Mouse (Mus musculus) midbrain, embryonic 10.5 days (tissue): ENCODE measurements around the gene Fbxl18. TPM values are rescaled to one million over a fixed set of nuclear protein-coding genes. Genes with fewer than 3 reads are reported as not detected.

Source experiments
- DNase-seq: peaks from one replicate; pipeline ENCODE4 v3.0.0-alpha.2; 2017; ENCODE audit warnings: low spot score
- H3K27ac ChIP-seq: fragments of 300-500 bp; sonication (generic); replicated peaks from 2 replicates; pipeline ENCODE4 v1.5.1; 2016; ENCODE audit warnings: mild to moderate bottlenecking
- H3K27me3 ChIP-seq: fragments of 300-500 bp; sonication (generic); 2 replicates; pipeline ENCODE4 v1.6.1; 2016; ENCODE audit warnings: low read depth, mild to moderate bottlenecking; ENCODE audit not compliant: poor library complexity, severe bottlenecking
- H3K36me3 ChIP-seq: fragments of 300-500 bp; sonication (generic); 2 replicates; pipeline ENCODE4 v1.6.1; 2016; ENCODE audit warnings: mild to moderate bottlenecking, moderate library complexity
- H3K4me1 ChIP-seq: fragments of 300-500 bp; sonication (generic); 2 replicates; pipeline ENCODE4 v1.6.1; 2016
- H3K4me3 ChIP-seq: fragments of 300-500 bp; sonication (generic); 2 replicates; pipeline ENCODE4 v1.5.1; 2016; ENCODE audit warnings: mild to moderate bottlenecking, moderate library complexity
- H3K9me3 ChIP-seq: fragments of 300-500 bp; sonication (generic); replicated peaks from 2 replicates; pipeline ENCODE4 v1.6.1; 2016; ENCODE audit warnings: mild to moderate bottlenecking
- WGBS: fragments of 180-500 bp; shearing (Covaris S2); methylation state at CpG from one replicate; pipeline ENCODE4 v1.1.7; 2016; 5-methylcytosine and 5-hydroxymethylcytosine counted together
- polyA plus RNA-seq: library from polyadenylated mRNA; unstranded; fragments of >200 nt; fragmentation: Nextera tagmentation; extraction: Ambion mirVana; gene quantifications from 2 replicates; pipeline ENCODE4 v1.2.1, GENCODE M21; 2016

Gene Fbxl18
- polyA plus RNA-seq, 1 experiment from 2014 or later = 23.4 TPM

GRCm38 (mm10) chr5:142926940-142927228 is 31.7 kb upstream of the Fbxl18 start:
- H3K36me3 ChIP-seq = no peaks in the 10 kb centered on the region
- WGBS = 47% methylated on average over 3 of the region's 3 CpGs
- peaks cover 47% of the 10 kb centered on the region for H3K27me3 ChIP-seq
- H3K4me1 ChIP-seq = peaks cover 36% of the 10 kb centered on the region
- H3K4me3 ChIP-seq = no peak overlapping the region
- no peak for DNase-seq
- peak overlapping the region; percentile 70 for H3K27ac ChIP-seq
- no peaks in the 10 kb centered on the region for H3K9me3 ChIP-seq

GRCm38 (mm10) chr5:142926204-142926939 is 31.2 kb upstream of the Fbxl18 start:
- 11% methylated on average over 13 of the region's 13 CpGs for WGBS
- Histone ChIP-seq H3K4me1 (peaks cover 33% of the 10 kb centered on the region), H3K36me3 (no peaks in the 10 kb centered on the region), H3K27ac (peak overlapping the region; percentile 70), H3K4me3 (no peak overlapping the region), H3K27me3 (peaks cover 44% of the 10 kb centered on the region), H3K9me3 (no peaks in the 10 kb centered on the region)
- DNase-seq = no peak

GRCm38 (mm10) chr5:142924336-142924959 is 29.2 kb upstream of the Fbxl18 start:
- no peak overlapping the region for H3K4me3 ChIP-seq
- peaks cover 34% of the 10 kb centered on the region for H3K4me1 ChIP-seq
- H3K36me3 ChIP-seq = no peaks in the 10 kb centered on the region
- H3K9me3 ChIP-seq = no peaks in the 10 kb centered on the region
- no peak for DNase-seq
- 81% methylated on average over 12 of the region's 12 CpGs for WGBS
- no peak overlapping the region for H3K27ac ChIP-seq
- peaks cover 25% of the 10 kb centered on the region for H3K27me3 ChIP-seq

- no peak overlapping the region for H3K4me3 ChIP-seq
- 81% methylated on average over 3 of the region's 3 CpGs for WGBS
- H3K9me3 ChIP-seq = no peaks in the 10 kb centered on the region
- H3K36me3 ChIP-seq = no peaks in the 10 kb centered on the region
- H3K27ac ChIP-seq = no peak overlapping the region
- H3K4me1 ChIP-seq = peaks cover 27% of the 10 kb centered on the region
- peaks cover 19% of the 10 kb centered on the region for H3K27me3 ChIP-seq
- no peak for DNase-seq
Observed at GRCm38 (mm10) chr5:142923781-142924180, 28.6 kb upstream of the Fbxl18 start.

GRCm38 (mm10) chr5:142922251-142922650 is 27.0 kb upstream of the Fbxl18 start:
- H3K4me3 ChIP-seq = no peak overlapping the region
- DNase-seq = no peak
- 87% methylated on average over 5 of the region's 5 CpGs for WGBS
- no peak overlapping the region for H3K27ac ChIP-seq
- H3K36me3 ChIP-seq = no peaks in the 10 kb centered on the region
- H3K27me3 ChIP-seq = peaks cover 5% of the 10 kb centered on the region; the same call in 1 of the 2 replicates
- H3K4me1 ChIP-seq = peaks cover 25% of the 10 kb centered on the region
- no peaks in the 10 kb centered on the region for H3K9me3 ChIP-seq

- Histone ChIP-seq H3K27me3 (no peaks in the 10 kb centered on the region), H3K36me3 (no peaks in the 10 kb centered on the region), H3K27ac (peak overlapping the region; percentile 17; the same call in 1 of the 2 replicates), H3K9me3 (no peaks in the 10 kb centered on the region), H3K4me1 (peaks cover 13% of the 10 kb centered on the region), H3K4me3 (no peak overlapping the region)
- DNase-seq = no peak
- WGBS = 85% methylated on average over 6 of the region's 6 CpGs
Observed at GRCm38 (mm10) chr5:142921074-142921459, 25.8 kb upstream of the Fbxl18 start.

- Histone ChIP-seq H3K9me3 (no peaks in the 10 kb centered on the region), H3K4me1 (peaks cover 7% of the 10 kb centered on the region; the same call in 1 of the 2 replicates), H3K4me3 (no peak overlapping the region), H3K36me3 (no peaks in the 10 kb centered on the region), H3K27ac (peak overlapping the region; percentile 17; the same call in 1 of the 2 replicates), H3K27me3 (no peaks in the 10 kb centered on the region)
- no peak for DNase-seq
- WGBS = 72% methylated on average over 8 of the region's 8 CpGs
Observed at GRCm38 (mm10) chr5:142920311-142921073, 25.3 kb upstream of the Fbxl18 start.

GRCm38 (mm10) chr5:142917402-142917801 is 22.2 kb upstream of the Fbxl18 start:
- Histone ChIP-seq H3K4me1 (peaks cover 6% of the 10 kb centered on the region; the same call in 1 of the 2 replicates), H3K36me3 (no peaks in the 10 kb centered on the region), H3K4me3 (no peak overlapping the region), H3K9me3 (no peaks in the 10 kb centered on the region), H3K27me3 (no peaks in the 10 kb centered on the region), H3K27ac (no peak overlapping the region)
- WGBS = 94% methylated on average over 8 of the region's 8 CpGs
- no peak for DNase-seq

- Histone ChIP-seq H3K36me3 (no peaks in the 10 kb centered on the region), H3K9me3 (no peaks in the 10 kb centered on the region), H3K27me3 (no peaks in the 10 kb centered on the region), H3K4me3 (no peak overlapping the region), H3K4me1 (peaks cover 6% of the 10 kb centered on the region; the same call in 1 of the 2 replicates), H3K27ac (no peak overlapping the region)
- DNase-seq = no peak
- WGBS = 85% methylated on average over 7 of the region's 7 CpGs
Observed at GRCm38 (mm10) chr5:142916593-142916992, 21.4 kb upstream of the Fbxl18 start.

GRCm38 (mm10) chr5:142915231-142915630 is 20.0 kb upstream of the Fbxl18 start:
- Histone ChIP-seq H3K9me3 (no peaks in the 10 kb centered on the region), H3K4me3 (no peak overlapping the region), H3K27ac (no peak overlapping the region), H3K4me1 (peaks cover under 1% of the 10 kb centered on the region; the same call in 1 of the 2 replicates), H3K36me3 (no peaks in the 10 kb centered on the region), H3K27me3 (no peaks in the 10 kb centered on the region)
- WGBS = 96% methylated on average over 11 of the region's 11 CpGs
- no peak for DNase-seq

- H3K27me3 ChIP-seq = no peaks in the 10 kb centered on the region
- no peak overlapping the region for H3K4me3 ChIP-seq
- no peak for DNase-seq
- H3K36me3 ChIP-seq = no peaks in the 10 kb centered on the region
- peaks cover 25% of the 10 kb centered on the region for H3K4me1 ChIP-seq
- no peak overlapping the region for H3K27ac ChIP-seq
- no peaks in the 10 kb centered on the region for H3K9me3 ChIP-seq
- WGBS = 81% methylated on average over 4 of the region's 4 CpGs
Observed at GRCm38 (mm10) chr5:142912739-142913138, 17.5 kb upstream of the Fbxl18 start.

GRCm38 (mm10) chr5:142912320-142912719 is 17.1 kb upstream of the Fbxl18 start:
- H3K4me3 ChIP-seq = no peak overlapping the region
- WGBS = 98% methylated on average over 3 of the region's 3 CpGs
- H3K9me3 ChIP-seq = no peaks in the 10 kb centered on the region
- DNase-seq = no peak
- H3K27ac ChIP-seq = no peak overlapping the region
- H3K27me3 ChIP-seq = no peaks in the 10 kb centered on the region
- no peaks in the 10 kb centered on the region for H3K36me3 ChIP-seq
- peaks cover 30% of the 10 kb centered on the region for H3K4me1 ChIP-seq

GRCm38 (mm10) chr5:142911629-142912028 is 16.4 kb upstream of the Fbxl18 start:
- Histone ChIP-seq H3K4me1 (peaks cover 36% of the 10 kb centered on the region), H3K4me3 (no peak overlapping the region), H3K27ac (no peak overlapping the region), H3K9me3 (no peaks in the 10 kb centered on the region), H3K36me3 (no peaks in the 10 kb centered on the region), H3K27me3 (no peaks in the 10 kb centered on the region)
- 91% methylated on average over 2 of the region's 2 CpGs for WGBS
- no peak for DNase-seq
